Mouse (Mus musculus) forebrain, embryonic 14.5 days (tissue): ENCODE results near the gene Cd300ld3. TPM values are rescaled to one million over a fixed set of nuclear protein-coding genes. Genes with fewer than 3 reads are reported as not detected.

Source experiments
- ATAC-seq: fragments of 200-750 bp; cut with Nextera tagmentation; 2 replicates; pipeline ENCODE4 v1.8.0; 2017; ENCODE audit warnings: mild to moderate bottlenecking, moderate library complexity
- DNase-seq: peaks from one replicate; pipeline ENCODE4 v3.0.0-alpha.2; 2015; ENCODE audit warnings: low spot score
- H3K27ac ChIP-seq: fragments of 300-500 bp; sonication (generic); 2 replicates; pipeline ENCODE4 v1.5.1; 2014; ENCODE audit warnings: low read depth, mild to moderate bottlenecking, control low read depth, low read length, moderate library complexity
- H3K27me3 ChIP-seq: fragments of 300-500 bp; sonication (generic); replicated peaks from 2 replicates; pipeline ENCODE4 v1.6.1; 2014; ENCODE audit warnings: low read length, control low read depth, mixed read lengths; ENCODE audit not compliant: control insufficient read depth, insufficient read depth
- H3K36me3 ChIP-seq: fragments of 300-500 bp; sonication (generic); 2 replicates; pipeline ENCODE4 v1.6.1; 2014; ENCODE audit warnings: low read length, control low read depth; ENCODE audit not compliant: control insufficient read depth, insufficient read depth
- H3K4me1 ChIP-seq: fragments of 300-500 bp; sonication (generic); 2 replicates; pipeline ENCODE4 v1.6.1; 2014; ENCODE audit warnings: antibody characterized with exemption, low read length, control low read depth; ENCODE audit not compliant: control insufficient read depth, insufficient read depth
- H3K4me2 ChIP-seq: fragments of 300-500 bp; sonication (generic); 2 replicates; pipeline ENCODE4 v1.6.1; 2014; ENCODE audit warnings: mild to moderate bottlenecking, control low read depth, low read length
- H3K4me3 ChIP-seq: fragments of 300-500 bp; sonication (generic); 2 replicates; pipeline ENCODE4 v1.5.1; 2014; ENCODE audit warnings: low read depth, low read length, control low read depth
- H3K9ac ChIP-seq: fragments of 300-500 bp; sonication (generic); 2 replicates; pipeline ENCODE4 v1.6.1; 2014; ENCODE audit warnings: mild to moderate bottlenecking, low read length, control low read depth, moderate library complexity
- H3K9me3 ChIP-seq: fragments of 300-500 bp; sonication (generic); replicated peaks from 2 replicates; pipeline ENCODE4 v1.6.1; 2016; ENCODE audit warnings: low read length, control low read depth, mixed read lengths; ENCODE audit not compliant: control insufficient read depth
- WGBS: fragments of 180-500 bp; shearing (Covaris S2); extraction: QIAGEN DNeasy Blood & Tissue Kit; methylation state at CpG from one replicate; pipeline ENCODE4 v1.1.7; 2014; 5-methylcytosine and 5-hydroxymethylcytosine counted together
- polyA plus RNA-seq: library from polyadenylated mRNA; unstranded; fragments of >200 nt; fragmentation: Nextera tagmentation; extraction: Ambion mirVana; gene quantifications from 2 replicates; pipeline ENCODE4 v1.2.1, GENCODE M21; 2014

Gene Cd300ld3
- polyA plus RNA-seq: not detected in 2 replicates

DNA sequence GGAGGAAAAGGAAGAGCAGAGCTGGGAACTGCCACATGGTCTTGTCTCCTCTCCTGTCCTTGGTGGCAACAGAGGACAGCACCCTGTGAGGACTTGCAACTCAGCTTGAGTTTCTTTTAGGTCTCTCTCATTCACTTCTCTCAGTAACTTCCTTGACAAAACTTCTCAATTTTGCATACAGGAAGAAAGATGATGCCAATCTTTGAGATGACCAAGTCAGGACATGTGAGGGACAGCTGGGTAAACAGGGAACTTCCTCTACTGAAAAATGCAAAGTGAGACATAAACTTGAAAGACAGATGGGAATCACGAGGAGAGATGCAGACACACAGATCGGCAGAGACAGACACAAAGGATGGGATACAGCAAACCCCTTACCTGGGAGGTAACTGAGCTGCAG is at the start of gene Cd300ld3:
Cd300ld3 (minus strand) TSS at position 151 of the 400 bp plus-strand sequence.
- DNase-seq (no peak), ATAC-seq (no peak)
- no peaks in the 10 kb centered on the region for H3K9me3 ChIP-seq
- no peaks in the 10 kb centered on the region for H3K27me3 ChIP-seq
- H3K4me3 ChIP-seq: no peak within 1 kb of the TSS
- H3K36me3 ChIP-seq: no peaks in the 10 kb centered on the region
- no peaks in the 10 kb centered on the region for H3K4me1 ChIP-seq
- no peak within 1 kb of the TSS for H3K9ac ChIP-seq
- H3K4me2 ChIP-seq: no peak within 1 kb of the TSS
- 85% methylated on average over 2 of the region's 2 CpGs for WGBS
- no peak within 1 kb of the TSS for H3K27ac ChIP-seq

- no peak for DNase-seq
- no peak overlapping the region for H3K9ac ChIP-seq
- peaks cover 20% of the 10 kb centered on the region for H3K27me3 ChIP-seq
- 12% methylated on average over 4 of the region's 4 CpGs for WGBS
- H3K4me1 ChIP-seq: no peaks in the 10 kb centered on the region
- no peaks in the 10 kb centered on the region for H3K36me3 ChIP-seq
- ATAC-seq: no peak
- H3K27ac ChIP-seq: no peak overlapping the region
- H3K4me3 ChIP-seq: peak overlapping the region; percentile 4; the same call in 1 of the 2 replicates
- H3K9me3 ChIP-seq: peaks cover 5% of the 10 kb centered on the region; the same call in 1 of the 2 replicates
- H3K4me2 ChIP-seq: peak overlapping the region; percentile 44
Observed at GRCm38 (mm10) chr11:115092140-115092539, 43.9 kb upstream of the Cd300ld3 start.

GRCm38 (mm10) chr11:115091362-115091901 is 43.2 kb upstream of the Cd300ld3 start, which contains the start of gene Rab37:
TSS of gene Rab37 (plus strand) at chr11:115091431.
- peaks cover 5% of the 10 kb centered on the region; the same call in 1 of the 2 replicates for H3K9me3 ChIP-seq
- H3K27me3 ChIP-seq: peaks cover 20% of the 10 kb centered on the region
- H3K27ac ChIP-seq: no peak within 1 kb of the TSS
- under 1% methylated on average over 36 of the region's 36 CpGs for WGBS
- peak within 1 kb of the TSS; percentile 44 for H3K4me2 ChIP-seq
- H3K36me3 ChIP-seq: no peaks in the 10 kb centered on the region
- DNase-seq (no peak), ATAC-seq (no peak)
- no peaks in the 10 kb centered on the region for H3K4me1 ChIP-seq
- H3K9ac ChIP-seq: no peak within 1 kb of the TSS
- H3K4me3 ChIP-seq: peak within 1 kb of the TSS; percentile 4

- ATAC-seq (no peak), DNase-seq (no peak)
- peaks cover 1% of the 10 kb centered on the region; the same call in 1 of the 2 replicates for H3K4me1 ChIP-seq
- no peak overlapping the region for H3K9ac ChIP-seq
- no peak overlapping the region for H3K4me2 ChIP-seq
- H3K9me3 ChIP-seq: peaks cover 5% of the 10 kb centered on the region; the same call in 1 of the 2 replicates
- 67% methylated on average over 6 of the region's 6 CpGs for WGBS
- no peak overlapping the region for H3K27ac ChIP-seq
- peaks cover 23% of the 10 kb centered on the region for H3K27me3 ChIP-seq
- H3K36me3 ChIP-seq: no peaks in the 10 kb centered on the region
- no peak overlapping the region for H3K4me3 ChIP-seq
Observed at GRCm38 (mm10) chr11:115089853-115090252, 41.6 kb upstream of the Cd300ld3 start.

DNA sequence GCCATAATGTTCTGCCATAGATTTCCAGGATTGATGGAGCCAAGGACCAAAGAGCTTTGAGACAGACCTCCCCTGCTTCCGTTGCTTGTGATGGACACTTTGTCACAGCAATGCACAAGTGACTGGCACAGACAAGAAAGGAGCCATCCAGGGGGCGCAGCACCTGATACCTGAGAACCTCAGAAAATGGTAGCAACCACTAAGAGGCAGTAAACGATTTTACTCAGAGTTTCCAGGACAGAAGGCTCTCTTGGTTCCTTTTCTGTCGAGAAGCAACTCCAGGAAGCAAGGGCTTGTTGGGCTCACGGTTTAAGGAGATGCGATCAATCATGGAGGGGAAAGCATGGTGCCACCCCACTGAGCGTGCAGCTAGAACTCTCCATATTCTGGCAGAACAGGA is 38.0 kb upstream of the Cd300ld3 start:
- H3K36me3 ChIP-seq: no peaks in the 10 kb centered on the region
- no peak overlapping the region for H3K9ac ChIP-seq
- peaks cover 10% of the 10 kb centered on the region; the same call in 1 of the 2 replicates for H3K27me3 ChIP-seq
- 70% methylated on average over 7 of the region's 7 CpGs for WGBS
- DNase-seq (no peak), ATAC-seq (no peak)
- H3K4me1 ChIP-seq: peaks cover 6% of the 10 kb centered on the region; the same call in 1 of the 2 replicates
- H3K9me3 ChIP-seq: no peaks in the 10 kb centered on the region
- H3K4me3 ChIP-seq: no peak overlapping the region
- H3K4me2 ChIP-seq: no peak overlapping the region
- no peak overlapping the region for H3K27ac ChIP-seq

DNA sequence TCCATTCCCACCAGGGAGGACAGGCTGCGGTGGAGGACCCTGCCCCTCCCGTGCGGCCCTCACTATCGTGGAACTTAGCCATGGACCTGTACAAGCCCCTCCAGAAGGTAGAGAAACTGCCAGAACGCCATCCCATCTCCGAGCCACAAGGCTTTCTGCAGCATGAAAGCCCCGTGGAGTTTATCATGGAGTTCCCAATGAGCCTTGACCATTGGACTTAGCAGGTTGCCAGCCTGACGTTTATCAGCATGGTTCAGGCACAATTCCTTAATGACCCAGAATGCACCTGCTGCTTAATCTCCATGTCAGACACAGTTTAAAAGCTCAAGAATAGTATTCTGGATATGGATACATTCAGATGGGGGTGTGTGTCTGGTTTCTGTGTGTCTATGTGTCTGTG is 36.9 kb upstream of the Cd300ld3 start:
- ATAC-seq (no peak), DNase-seq (no peak)
- Histone ChIP-seq H3K4me3 (no peak overlapping the region), H3K27ac (no peak overlapping the region), H3K4me2 (no peak overlapping the region), H3K27me3 (peaks cover 7% of the 10 kb centered on the region; the same call in 1 of the 2 replicates), H3K36me3 (no peaks in the 10 kb centered on the region), H3K9ac (no peak overlapping the region), H3K9me3 (no peaks in the 10 kb centered on the region), H3K4me1 (peaks cover 6% of the 10 kb centered on the region; the same call in 1 of the 2 replicates)
- WGBS: 57% methylated on average over 8 of the region's 8 CpGs

DNA sequence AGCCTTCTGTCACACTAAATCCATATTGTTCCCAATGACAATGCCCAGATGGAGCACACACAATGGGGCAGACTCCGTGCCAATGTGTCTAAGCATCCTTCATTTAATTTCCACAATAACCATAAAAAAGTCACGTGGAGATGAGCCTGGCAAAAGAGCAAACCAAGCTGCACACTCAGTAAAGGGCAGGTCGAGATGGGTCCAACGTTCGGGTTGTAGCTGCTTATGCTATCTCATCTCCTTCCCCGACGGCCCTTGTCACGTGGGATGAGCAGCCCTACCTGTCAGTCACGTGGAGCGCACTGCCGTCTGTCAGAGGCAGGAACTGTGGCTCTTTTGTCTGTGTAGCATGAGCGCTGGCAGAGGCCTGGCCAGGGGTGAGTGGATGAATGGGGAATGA is 36.4 kb upstream of the Cd300ld3 start:
- Histone ChIP-seq H3K4me2 (no peak overlapping the region), H3K9me3 (no peaks in the 10 kb centered on the region), H3K4me3 (no peak overlapping the region), H3K36me3 (no peaks in the 10 kb centered on the region), H3K4me1 (peaks cover 6% of the 10 kb centered on the region; the same call in 1 of the 2 replicates), H3K27me3 (peaks cover 7% of the 10 kb centered on the region; the same call in 1 of the 2 replicates), H3K27ac (no peak overlapping the region), H3K9ac (no peak overlapping the region)
- WGBS: 26% methylated on average over 12 of the region's 12 CpGs
- DNase-seq: peak; percentile 16
- ATAC-seq: no peak

DNA sequence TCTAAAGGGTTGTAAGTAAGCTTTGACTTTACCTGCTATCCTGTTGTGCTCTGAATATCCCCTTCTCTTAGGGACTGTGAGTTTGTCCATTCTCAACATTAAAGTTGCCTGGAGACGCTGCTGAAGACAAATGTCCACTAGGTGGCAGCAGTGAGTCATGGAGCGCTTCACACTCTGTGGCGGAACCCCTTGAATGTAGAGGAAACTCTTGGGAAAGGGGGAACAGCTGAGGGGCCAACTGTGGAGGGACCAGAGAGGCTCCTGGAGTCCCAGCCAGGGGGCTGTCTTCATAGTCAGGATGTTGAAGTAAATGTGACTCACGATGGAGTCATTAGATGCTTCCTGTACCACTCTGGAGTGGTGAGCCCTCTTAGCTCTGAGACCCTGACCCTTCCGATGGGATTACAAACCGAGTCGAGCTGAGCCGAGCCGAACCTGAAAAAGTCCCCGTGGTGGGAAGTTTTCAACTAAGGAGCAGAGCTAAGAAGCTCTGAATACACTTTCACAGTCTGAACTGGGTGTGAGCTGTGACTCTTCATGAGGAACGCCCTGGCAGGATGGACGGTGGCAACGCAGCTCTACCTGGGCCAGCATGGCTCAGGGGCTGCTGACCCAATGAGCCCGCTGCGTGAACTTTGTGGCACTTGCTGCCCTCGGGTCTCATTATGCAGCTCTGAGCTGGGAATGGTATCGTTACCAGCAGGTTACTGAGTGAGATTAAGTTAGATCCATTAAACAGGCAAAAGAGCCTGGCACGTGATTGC is 35.3 kb upstream of the Cd300ld3 start:
- Histone ChIP-seq H3K27ac (no peak overlapping the region), H3K9ac (no peak overlapping the region), H3K36me3 (no peaks in the 10 kb centered on the region), H3K9me3 (no peaks in the 10 kb centered on the region), H3K4me3 (no peak overlapping the region), H3K27me3 (peaks cover 7% of the 10 kb centered on the region; the same call in 1 of the 2 replicates), H3K4me2 (no peak overlapping the region), H3K4me1 (peaks cover 6% of the 10 kb centered on the region; the same call in 1 of the 2 replicates)
- peak; percentile 72 for ATAC-seq
- DNase-seq: peak; percentile 90
- 38% methylated on average over 18 of the region's 18 CpGs for WGBS

- DNase-seq (no peak), ATAC-seq (no peak)
- 71% methylated on average over 6 of the region's 6 CpGs for WGBS
- H3K27me3 ChIP-seq: peaks cover 7% of the 10 kb centered on the region; the same call in 1 of the 2 replicates
- no peaks in the 10 kb centered on the region for H3K36me3 ChIP-seq
- no peak overlapping the region for H3K9ac ChIP-seq
- H3K9me3 ChIP-seq: no peaks in the 10 kb centered on the region
- H3K27ac ChIP-seq: no peak overlapping the region
- no peak overlapping the region for H3K4me3 ChIP-seq
- no peak overlapping the region for H3K4me2 ChIP-seq
- peaks cover 6% of the 10 kb centered on the region; the same call in 1 of the 2 replicates for H3K4me1 ChIP-seq
Observed at GRCm38 (mm10) chr11:115082196-115082595, 34.0 kb upstream of the Cd300ld3 start.
